Mouse (Mus musculus): Measurements from ENCODE around the gene Slc25a35.
"Not testable (repeated sequence)": the region's sequence is repeated elsewhere in the genome, so short reads cannot be mapped to it uniquely, and the experiment has no call there.

Gene Slc25a35

GRCm38 (mm10) chr11:68961596-68961995 lies 6.3 kb upstream of the Slc25a35 start:
- DNase-seq (ENCODE audit: low spot score in 2 of 2): no peak

GRCm38 (mm10) chr11:68962159-68962558 lies 5.8 kb upstream of the Slc25a35 start:
- not testable (repeated sequence) for DNase-seq (ENCODE audit: low spot score in 2 of 2)

DNA sequence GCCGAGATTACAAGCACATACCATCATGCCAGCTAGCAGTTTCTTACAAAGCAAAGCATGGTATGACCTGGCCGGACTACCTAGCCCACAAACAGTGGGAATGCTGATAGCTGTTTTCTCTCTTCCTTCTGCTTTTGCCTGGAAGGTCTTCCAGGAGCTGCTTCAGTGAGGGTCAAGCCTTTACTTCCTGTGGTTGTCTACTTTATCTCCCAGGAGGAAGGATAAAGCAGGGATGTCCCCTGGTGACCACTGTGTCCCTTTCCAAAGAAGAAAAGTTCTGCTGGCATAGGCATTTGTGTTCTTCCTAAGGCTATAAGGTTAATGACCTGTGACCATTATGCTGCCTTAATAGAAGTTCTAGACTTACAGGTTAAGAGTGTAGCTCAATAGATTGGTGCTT lies 4.5 kb upstream of the Slc25a35 start:
- DNase-seq (ENCODE audit: low spot score in 2 of 2): no peak

DNA sequence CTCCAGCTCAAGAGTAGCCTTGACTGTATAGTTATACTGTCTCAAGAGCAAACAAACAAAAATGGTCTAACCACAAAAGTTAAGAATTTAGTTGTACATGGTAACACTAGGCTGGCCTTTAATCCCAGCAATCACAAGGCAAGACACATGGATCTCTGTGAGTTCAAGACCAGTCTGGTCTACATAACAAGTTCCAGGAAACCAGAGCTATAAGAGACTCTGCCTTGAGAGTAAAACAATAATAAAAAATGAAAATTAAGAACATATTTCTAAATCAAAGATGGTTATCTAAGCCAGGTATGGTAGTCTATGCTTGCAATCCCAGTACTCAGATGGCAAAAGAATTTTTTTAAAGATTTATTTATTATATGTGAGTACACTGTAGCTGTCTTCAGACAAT lies 2.9 kb upstream of the Slc25a35 start:
- DNase-seq (ENCODE audit: low spot score in 2 of 2): no peak

GRCm38 (mm10) chr11:68965845-68966244 lies 2.1 kb upstream of the Slc25a35 start:
- no peak for DNase-seq (ENCODE audit: low spot score in 2 of 2)

- no peak for DNase-seq (ENCODE audit: low spot score in 2 of 2)
These were observed 1.4 kb upstream of the Slc25a35 start for GRCm38 (mm10) chr11:68966554-68966953.

GRCm38 (mm10) chr11:68968752-68969151 lies 821 bp downstream of the Slc25a35 start:
- DNase-seq (ENCODE audit: low spot score in 2 of 2): no peak

DNA sequence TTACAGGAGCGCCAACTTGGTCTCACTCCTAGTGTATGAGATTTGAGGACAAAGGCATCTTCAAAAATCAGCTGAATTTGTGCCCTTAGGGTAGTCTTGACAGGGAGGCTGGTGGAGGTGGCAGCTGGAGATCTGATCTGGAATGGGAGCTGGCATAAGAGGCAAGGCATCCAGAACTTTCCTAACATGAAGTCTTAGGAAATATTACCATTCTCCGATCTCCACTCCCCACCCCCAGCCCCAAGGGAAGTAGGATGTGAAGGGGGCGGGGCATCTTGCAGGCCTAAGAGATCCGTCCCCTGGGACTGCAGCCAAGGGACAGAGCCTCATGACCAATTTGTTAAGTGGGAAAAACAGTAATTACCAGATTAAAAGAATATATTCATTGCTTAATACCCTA lies 2.3 kb downstream of the Slc25a35 start:
- DNase-seq (ENCODE audit: low spot score in 2 of 2): no peak

- peak; percentile 77 to 87 for DNase-seq (ENCODE audit: low spot score in 2 of 2)
These were observed 5.5 kb downstream of the Slc25a35 start for GRCm38 (mm10) chr11:68973250-68974058.

- DNase-seq (ENCODE audit: low spot score in 2 of 2): no peak
These were observed 6.1 kb downstream of the Slc25a35 start for GRCm38 (mm10) chr11:68974059-68974450.

GRCm38 (mm10) chr11:68975085-68975484 lies 7.2 kb downstream of the Slc25a35 start, which contains the start of gene Rangrf:
Gene Rangrf, minus strand, starts transcription at chr11:68975185.
- DNase-seq (ENCODE audit: low spot score in 2 of 2): no peak

DNA sequence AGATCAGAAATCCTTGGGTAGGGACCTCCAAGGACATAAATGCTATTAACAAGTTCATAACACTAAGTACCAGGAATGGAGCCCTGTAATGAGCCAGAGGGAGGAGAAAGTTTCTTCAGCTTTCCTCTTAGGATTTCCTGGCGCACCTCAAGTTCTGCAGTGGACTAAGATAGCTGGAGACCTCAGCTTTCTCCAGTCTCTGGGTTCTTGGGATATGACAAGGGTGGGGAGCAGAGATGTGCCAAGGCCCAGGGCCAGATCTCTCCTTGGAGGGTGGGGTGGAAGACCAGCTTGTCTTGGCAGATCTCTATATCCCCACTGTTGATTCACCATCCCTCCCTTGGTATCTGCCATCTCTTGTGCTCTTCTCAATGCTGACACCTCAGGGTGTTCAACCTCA lies 7.7 kb downstream of the Slc25a35 start:
- no peak for DNase-seq (ENCODE audit: low spot score in 2 of 2)

GRCm38 (mm10) chr11:68979320-68979733 lies 11.4 kb downstream of the Slc25a35 start:
- no peak for DNase-seq (ENCODE audit: low spot score in 2 of 2)

- no peak for DNase-seq (ENCODE audit: low spot score in 2 of 2)
These were observed 13.0 kb downstream of the Slc25a35 start for GRCm38 (mm10) chr11:68980919-68981318.

DNA sequence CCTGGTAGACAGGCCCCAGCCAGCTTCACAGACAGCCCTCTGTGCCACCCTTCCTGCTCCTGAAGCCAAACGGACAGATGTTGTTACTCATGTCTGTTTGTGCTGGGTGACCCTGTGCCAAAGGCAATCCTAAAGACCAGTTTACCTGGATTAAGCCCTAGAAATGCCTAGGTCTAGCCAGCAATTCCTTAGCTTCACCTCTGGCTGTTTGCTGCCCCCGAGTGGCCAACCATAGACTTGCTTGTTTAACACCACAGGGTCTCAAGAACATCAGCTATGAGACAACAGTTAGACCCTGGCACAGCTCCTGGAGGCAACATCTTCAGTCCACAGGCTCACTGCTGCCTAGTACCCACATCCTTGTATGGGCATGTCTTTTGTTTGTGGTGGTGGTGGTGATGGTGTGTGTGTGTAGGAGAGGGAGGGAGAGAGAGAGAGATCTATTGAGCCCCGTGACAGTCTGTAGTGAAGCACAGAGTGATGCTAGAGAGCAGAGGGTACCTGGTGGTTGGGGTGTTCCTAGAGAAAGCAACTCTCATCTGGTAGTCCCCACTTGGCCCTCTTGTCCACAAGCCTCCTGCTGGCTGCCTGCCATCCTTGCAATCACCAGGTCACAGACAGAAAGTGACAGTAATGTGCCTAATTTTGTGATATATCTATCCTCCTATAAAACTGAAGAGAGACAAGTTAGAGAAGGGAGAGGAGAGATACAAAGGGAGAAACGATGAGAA lies 14.9 kb downstream of the Slc25a35 start:
- DNase-seq (ENCODE audit: low spot score in 2 of 2): peak; percentile 45 to 78

- no peak for DNase-seq (ENCODE audit: low spot score in 2 of 2)
These were observed 19.5 kb downstream of the Slc25a35 start for GRCm38 (mm10) chr11:68987365-68987882.

GRCm38 (mm10) chr11:68988341-68988740 lies 20.4 kb downstream of the Slc25a35 start:
- DNase-seq (ENCODE audit: low spot score in 2 of 2): peak in 1 of 2 experiments; percentile 37

DNA sequence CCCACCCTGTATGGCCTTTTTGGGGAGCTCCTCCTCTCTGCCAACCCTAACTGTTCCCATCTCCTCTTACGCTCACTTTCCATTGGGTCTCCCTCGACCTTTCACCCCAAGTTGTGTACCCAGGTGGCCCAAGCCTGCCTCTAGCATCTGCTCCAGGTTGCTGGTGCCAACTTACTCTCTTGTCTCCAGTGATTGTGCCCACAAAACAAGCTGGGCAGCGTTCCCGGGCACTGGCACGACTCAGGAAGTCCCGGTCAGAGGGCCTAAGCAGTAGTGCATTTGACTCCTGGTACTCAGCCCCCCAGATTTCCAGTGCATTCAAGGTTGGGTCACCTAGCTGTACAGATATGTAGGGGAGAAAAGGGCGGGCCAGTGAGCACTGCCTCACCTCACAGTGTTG lies 25.2 kb downstream of the Slc25a35 start:
- no peak for DNase-seq (ENCODE audit: low spot score in 2 of 2)

GRCm38 (mm10) chr11:68994377-68994776 lies 26.4 kb downstream of the Slc25a35 start:
- DNase-seq (ENCODE audit: low spot score in 2 of 2): no peak

DNA sequence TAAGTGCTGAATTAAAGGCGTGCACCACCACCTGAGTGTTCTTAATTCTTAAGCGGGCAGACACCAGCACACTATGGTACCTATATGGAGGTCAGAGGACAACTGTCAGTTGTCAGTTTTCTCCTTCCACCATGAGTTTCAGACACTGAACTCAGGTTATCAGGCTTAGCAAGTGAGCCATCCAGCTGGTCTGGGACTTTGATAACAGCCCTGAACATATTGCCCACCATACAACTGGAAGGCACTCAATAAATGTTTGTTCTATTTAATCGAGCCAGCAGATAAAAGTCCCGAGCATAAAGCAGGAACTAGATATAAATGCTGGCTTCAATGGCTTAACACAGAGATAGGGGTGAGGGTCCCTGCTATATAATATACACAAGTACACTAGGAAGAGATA lies 29.1 kb downstream of the Slc25a35 start:
- no peak for DNase-seq (ENCODE audit: low spot score in 2 of 2)

DNA sequence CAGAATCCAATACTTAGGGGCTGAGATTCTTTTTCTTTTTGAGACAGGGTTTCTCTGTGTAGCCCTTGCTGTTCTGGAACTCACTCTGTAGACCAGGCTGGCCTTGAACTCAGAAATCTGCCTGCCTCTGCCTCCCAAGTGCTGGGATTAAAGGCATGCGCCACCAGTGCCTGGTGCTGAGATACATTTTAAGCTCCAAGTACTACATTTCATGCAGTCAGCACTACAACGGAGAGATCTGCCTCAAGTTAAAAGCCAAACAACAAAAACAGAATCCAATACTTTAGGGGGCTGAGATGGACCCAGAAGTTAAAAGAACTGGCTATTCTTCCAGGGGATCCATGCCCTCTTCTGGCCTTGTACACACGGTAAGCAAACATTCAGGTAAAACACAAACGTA lies 34.9 kb downstream of the Slc25a35 start:
- DNase-seq (ENCODE audit: low spot score in 2 of 2): not testable (repeated sequence)

DNA sequence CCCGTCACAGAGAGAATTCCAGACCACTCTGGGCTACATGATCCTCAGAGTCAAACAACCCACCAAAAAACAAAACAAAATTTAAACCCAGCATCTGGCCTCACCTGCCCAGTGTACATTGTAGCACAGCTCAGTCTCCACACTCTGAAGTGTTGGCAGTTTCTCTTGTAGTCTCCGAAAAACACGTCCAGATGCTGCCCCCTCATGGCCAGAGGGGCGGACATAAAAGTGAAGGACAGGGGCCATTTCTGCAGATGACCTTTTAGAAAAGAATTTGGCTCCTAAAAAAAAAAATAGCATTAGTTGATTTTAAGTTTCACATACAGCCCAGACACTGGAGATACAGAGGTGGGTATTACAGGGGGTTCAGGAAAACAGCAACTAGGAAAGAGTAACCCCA lies 35.7 kb downstream of the Slc25a35 start:
- no peak for DNase-seq (ENCODE audit: low spot score in 2 of 2)

- DNase-seq (ENCODE audit: low spot score in 2 of 2): no peak
These were observed 37.3 kb downstream of the Slc25a35 start for GRCm38 (mm10) chr11:69005193-69005592.

All from urinary bladder, postnatal 4 days (tissue).